Comparison of ENCODE assay signal across 13 mouse cellular contexts in genomic region chr11:55096296-55096695, GRCm38 (mm10). TPM values are rescaled to one million over a fixed set of nuclear protein-coding genes. Genes with fewer than 3 reads are reported as not detected.
"Had no signal": no experiment of that assay in that cellular context is flagged by ENCODE, and none has a peak within 500 bp of the region (broad histone marks: within the 10 kb centered on the region; RNA-seq: fewer than 3 reads in every experiment).

No protein-coding gene starts in this region.

RNA-seq across cellular contexts. Expression of gene Ccdc69, which starts 18.4 kb away (rescaled TPM):
- polyA plus RNA-seq: midbrain, embryonic 13.5 days had no signal

RNA-seq across cellular contexts. Expression of gene Slc36a3, which starts 55.2 kb away (rescaled TPM):
- total RNA-seq: layer of hippocampus, postnatal 25 days; left cerebral cortex, adult 2 months; left cerebral cortex, postnatal 14 days; megakaryocyte progenitor cell, adult 5-6 weeks; midbrain, postnatal 0 days had no signal
- polyA plus RNA-seq: kidney, embryonic 14.5 days; limb, embryonic 10.5 days; limb, embryonic 14.5 days; liver, embryonic 13.5 days; lung, embryonic 16.5 days; midbrain, embryonic 13.5 days; midbrain, postnatal 0 days; neural tube, embryonic 11.5 days; neural tube, embryonic 15.5 days had no signal
